Mouse (Mus musculus) E14TG2a.4 (cell line): ENCODE measurements around the gene Cyth4.

Experiments
- CTCF ChIP-seq: conservative IDR thresholded peaks from 2 replicates; pipeline ENCODE4 v1.5.1; 2014; ENCODE audit warnings: low read length
- NANOG ChIP-seq: IDR thresholded peaks from 2 replicates; pipeline ENCODE4 v1.6.1; 2014; ENCODE audit warnings: borderline replicate concordance, low read length, mixed read lengths
- POU5F1 ChIP-seq: IDR thresholded peaks from 2 replicates; pipeline ENCODE4 v1.6.1; 2014; ENCODE audit warnings: low read length, borderline replicate concordance

DNA sequence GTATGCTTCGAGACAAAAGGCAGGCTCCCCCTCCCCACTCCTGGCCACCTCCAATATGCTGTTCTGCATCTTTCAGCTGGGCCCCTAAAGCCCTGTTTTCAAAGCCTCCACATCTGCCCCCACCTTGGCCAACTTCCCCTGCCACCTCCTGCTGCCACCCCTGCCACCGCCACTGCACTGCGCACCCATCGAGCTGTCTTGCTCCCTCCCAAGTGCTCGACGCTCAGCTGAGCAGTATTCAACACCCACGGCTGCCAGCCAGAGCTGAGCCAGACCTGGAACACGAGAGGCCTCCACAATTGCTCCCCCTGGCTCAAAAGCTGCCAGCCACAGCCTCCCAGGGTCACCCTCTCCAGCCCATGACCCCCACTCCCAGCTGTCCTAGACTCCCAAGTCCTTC lies 47.8 kb downstream of the Cyth4 start:
- TF ChIP-seq CTCF = no peak
- no peak for TF ChIP-seq NANOG
- TF ChIP-seq POU5F1 = no peak
